Mouse (Mus musculus) small intestine, adult 10 weeks (tissue): ENCODE results near the gene Mt4. TPM values are rescaled to one million over a fixed set of nuclear protein-coding genes. Genes with fewer than 3 reads are reported as not detected.

Experiments
- polyA plus RNA-seq: library from polyadenylated mRNA; stranded (reverse); fragments of 350-450 nt; fragmentation: Illumina TruSeq; extraction: RNeasy Lipid Tissue Mini Kit (QIAGEN cat#74804); gene quantifications from one replicate; pipeline ENCODE4 v1.2.3, GENCODE M21; 2014; ENCODE audit warnings: low replicate concordance

The Mt4 gene
- polyA plus RNA-seq: not detected

DNA sequence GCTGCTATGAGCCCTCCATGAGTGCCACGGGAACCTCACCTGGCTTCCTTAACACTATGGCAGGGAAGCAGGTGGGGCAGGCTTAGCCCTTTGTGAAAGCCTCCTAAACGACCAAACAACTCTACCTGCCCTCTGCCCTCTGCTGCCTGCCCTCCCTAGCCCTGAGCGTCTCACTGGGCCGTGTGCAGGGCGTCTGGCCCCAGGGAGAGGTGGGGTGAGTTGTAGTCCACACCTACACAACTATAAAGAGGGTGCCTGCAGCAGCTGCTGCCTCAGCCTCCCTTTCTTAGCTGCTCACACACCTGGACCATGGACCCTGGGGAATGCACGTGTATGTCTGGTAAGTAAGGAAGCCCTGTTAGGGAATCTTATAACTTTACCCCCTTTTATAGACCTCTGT is at the start of gene Mt4:
Gene Mt4 (plus strand): TSS at position 265 of the 400 bp plus-strand sequence.

DNA sequence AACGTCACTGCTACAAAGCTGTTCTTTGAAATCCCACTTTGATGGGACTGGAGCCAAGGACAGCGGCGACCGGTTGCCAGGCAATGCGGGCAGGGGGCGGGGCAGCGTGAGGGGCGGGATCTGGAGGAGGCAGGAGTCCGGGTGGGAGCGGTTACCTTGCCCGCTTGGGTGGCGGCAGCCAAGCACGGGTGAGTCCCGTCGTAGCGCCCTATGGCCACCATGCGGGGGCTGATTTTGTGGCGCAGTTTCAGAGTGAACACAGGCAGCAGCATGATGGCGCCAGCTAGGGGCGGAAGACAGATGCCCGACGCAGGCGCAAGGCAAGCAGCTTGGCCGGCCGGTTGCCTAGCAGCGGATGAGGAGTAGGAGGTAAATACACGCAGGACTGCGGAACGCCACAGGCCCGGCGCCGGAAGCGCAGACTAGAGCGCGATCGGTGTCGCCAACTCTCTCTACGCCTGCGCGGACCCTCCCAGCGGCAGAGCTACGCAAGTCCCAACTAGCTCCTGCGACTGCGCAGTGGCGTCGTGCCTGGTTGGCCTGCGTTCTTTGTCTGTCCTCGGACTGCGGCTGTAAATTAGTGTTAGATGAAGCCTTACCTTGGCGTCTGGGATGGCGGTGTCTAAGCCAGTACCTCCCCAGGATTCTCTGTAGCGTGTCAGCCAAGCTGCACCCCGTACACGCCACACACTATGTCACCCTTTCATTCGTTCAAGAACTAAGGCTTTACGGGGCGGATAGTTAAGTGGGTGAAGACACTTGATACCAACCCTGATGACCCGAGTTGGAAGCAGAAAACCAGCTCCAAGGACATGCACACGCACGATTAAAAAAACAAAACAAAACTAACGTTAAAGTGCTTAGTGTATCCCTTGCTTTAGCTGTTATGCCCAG is 38.7 kb upstream of the Mt4 start, which contains the start of gene Bbs2:
Gene Bbs2 (minus strand): TSS at position 848 of the 894 bp plus-strand sequence.

DNA sequence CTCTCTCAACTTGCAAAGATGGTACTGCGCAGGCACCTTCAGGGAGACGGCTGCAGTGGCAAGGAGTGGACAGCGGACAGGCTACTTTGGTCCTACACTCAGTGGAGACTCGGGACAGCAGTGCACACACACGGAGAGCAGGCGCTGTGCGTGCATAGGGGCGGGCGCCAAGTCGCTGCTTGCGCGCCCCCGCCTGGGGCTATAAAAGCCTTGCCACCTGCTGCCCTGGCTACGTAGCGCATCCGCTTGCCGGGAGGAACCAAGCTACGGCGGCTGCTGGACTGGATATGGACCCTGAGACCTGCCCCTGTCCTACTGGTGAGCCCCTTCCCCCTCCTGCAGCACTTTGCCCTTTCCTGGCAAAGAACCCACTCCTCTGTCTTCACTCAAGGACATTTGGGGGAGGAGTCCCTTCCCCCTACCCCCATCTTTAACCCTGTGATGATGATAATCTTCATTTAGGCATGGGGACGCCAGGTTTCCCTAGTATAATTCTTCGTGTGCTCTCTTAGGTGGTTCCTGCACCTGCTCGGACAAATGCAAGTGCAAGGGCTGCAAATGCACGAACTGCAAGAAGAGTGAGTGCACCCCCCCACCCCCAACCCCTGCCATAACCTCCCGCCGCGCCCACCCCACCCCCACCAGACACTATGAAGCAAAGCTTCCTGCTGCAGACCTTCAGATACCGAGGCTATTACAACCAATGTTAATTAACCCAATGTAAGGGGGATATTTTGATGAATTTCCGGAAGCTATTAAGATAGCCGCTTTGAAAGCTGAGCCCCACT is 15.7 kb downstream of the Mt4 start, which contains the start of gene Mt3:
Gene Mt3 (plus strand): TSS at position 95 of the 788 bp plus-strand sequence.

DNA sequence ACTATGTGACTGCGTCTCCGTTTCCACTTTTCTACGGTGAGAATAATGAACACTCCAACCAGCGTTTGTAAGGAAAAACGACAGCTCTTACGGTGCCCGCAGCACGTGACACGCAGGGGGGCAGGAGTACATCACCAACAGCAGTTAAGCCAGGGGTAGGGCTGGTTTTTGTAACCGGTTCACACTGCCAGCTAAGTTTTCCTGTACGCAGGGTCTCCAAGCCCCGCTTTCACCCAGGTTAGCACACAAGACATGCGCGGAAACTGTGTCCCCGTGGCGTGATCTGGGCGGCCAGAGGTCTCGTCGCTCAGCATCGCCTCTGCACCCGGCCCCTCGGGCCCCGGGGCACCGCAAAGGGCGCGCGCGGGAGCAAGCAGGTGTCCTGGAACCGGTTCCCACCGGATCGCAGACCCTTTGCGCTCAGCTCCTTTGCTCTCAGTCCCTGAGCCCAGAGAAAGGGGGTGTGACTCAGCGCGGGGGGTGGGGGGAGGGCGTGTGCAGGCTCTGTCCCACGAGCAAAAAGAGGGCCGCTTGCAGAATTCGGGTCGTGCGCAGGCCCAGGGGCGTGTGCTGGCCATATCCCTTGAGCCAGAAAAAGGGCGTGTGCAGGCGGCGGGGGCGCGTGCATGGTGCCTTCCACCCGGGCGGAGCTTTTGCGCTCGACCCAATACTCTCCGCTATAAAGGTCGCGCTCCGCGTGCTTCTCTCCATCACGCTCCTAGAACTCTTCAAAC is 35.2 kb downstream of the Mt4 start, which contains the start of gene Mt2:
Gene Mt2 (plus strand): TSS at position 590 of the 734 bp plus-strand sequence.

DNA sequence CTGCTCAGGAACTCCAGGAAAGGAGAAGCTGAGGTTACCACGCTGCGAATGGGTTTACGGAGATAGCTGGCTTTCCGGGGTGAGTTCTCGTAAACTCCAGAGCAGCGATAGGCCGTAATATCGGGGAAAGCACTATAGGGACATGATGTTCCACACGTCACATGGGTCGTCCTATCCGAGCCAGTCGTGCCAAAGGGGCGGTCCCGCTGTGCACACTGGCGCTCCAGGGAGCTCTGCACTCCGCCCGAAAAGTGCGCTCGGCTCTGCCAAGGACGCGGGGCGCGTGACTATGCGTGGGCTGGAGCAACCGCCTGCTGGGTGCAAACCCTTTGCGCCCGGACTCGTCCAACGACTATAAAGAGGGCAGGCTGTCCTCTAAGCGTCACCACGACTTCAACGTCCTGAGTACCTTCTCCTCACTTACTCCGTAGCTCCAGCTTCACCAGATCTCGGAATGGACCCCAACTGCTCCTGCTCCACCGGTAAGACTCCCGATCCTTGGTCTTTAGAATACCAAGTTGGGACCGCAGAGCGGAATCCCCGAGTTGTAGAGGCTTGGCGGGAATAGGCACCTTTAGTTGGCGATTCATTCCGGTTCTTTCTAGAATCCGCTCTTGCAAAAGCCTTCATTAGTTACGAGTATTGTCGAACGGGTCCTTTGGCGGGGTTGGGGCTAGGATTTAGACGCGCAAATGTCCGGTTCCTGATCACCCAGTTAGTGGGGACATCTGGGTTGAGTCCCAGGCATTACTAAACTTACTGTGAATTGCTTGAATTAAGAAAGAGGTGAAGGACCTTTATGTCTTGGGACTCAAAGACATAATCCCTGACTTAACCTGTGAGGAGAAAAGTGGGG is 42.1 kb downstream of the Mt4 start, which contains the start of gene Mt1:
Gene Mt1 (plus strand): TSS at position 226 of the 856 bp plus-strand sequence.

Other genes with a start within 250 kb of the Mt4 start
- gene Amfr, start 124.4 kb upstream of the Mt4 start, polyA plus RNA-seq: 65.2 TPM
- gene Nudt21, start 100.2 kb upstream of the Mt4 start, polyA plus RNA-seq: 89.8 TPM
- gene Ogfod1, start 100.0 kb upstream of the Mt4 start, polyA plus RNA-seq: 17.6 TPM
- 1.9 TPM for gene Bbs2, start 38.3 kb upstream of the Mt4 start, polyA plus RNA-seq
- gene Mt3, start 15.4 kb downstream of the Mt4 start, polyA plus RNA-seq: not detected
- 6.7 TPM for gene Mt2, start 35.5 kb downstream of the Mt4 start, polyA plus RNA-seq
- gene Mt1, start 41.9 kb downstream of the Mt4 start, polyA plus RNA-seq: 2.2 TPM
- gene Nup93, start 77.4 kb downstream of the Mt4 start, polyA plus RNA-seq: 6.1 TPM
- not detected for gene Slc12a3, start 192.0 kb downstream of the Mt4 start, polyA plus RNA-seq
- gene Herpud1, start 249.2 kb downstream of the Mt4 start, polyA plus RNA-seq: 108 TPM